Mouse (Mus musculus): ENCODE data around the gene Dhrs4. TPM values are rescaled to one million over a fixed set of nuclear protein-coding genes. Genes with fewer than 3 reads are reported as not detected.

Dhrs4 gene
- total RNA-seq, 2 experiments from 2014 or later = 37.1 to 46.0 TPM

DNA sequence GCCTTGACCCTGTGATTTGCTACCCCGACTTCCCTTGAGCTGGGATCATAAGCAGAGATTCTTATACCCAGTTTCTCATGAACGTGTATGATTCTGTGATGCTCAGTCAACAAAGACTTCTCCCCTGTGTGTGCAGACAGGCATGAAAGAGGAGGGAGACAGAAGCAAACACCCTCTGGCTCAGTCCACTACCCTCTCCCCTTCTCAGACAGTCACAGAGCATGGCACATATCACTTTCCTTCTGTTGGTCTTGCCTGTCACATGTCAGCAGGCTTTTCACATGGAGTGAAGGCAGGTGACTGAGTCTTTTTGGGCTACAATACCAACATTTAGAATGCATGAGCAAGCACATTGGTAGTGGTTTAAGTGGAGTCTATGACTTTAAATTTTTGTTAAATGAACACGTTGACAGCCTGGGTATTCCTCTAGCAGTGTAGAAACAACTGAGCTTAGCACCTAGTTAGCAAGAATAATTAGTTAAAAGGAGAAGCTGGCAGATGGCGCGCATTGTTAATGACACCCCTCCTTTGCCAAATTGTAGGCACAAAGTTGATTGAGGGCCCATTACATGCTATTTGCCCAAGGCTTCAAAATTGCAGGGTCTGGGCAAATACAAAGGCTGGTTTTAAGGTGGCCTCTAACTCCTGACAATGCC is 6.0 kb downstream of the Dhrs4 start:
- no peak for DNase-seq (ENCODE audit: low spot score)

DNA sequence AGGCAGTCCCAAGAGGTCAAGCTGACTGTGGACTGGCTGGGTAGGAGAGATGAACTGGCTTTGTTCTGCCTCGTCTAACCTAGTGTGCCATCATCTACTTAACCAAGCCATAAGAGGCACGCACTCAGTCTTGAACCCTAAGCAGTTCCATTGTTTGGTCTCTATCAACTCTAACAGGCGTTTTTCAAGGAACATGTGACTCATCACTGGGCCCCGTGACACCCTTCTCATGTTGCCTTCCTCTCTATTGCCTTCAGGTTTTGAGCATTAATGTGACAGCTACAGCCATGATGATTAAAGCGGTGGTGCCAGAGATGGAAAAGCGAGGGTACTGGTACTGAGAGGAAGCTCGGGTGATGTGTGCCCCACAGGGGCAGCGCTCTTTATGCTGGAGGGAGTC is 8.3 kb downstream of the Dhrs4 start:
- DNase-seq (ENCODE audit: low spot score) = no peak

GRCm38 (mm10) chr14:55490361-55491201 is 12.0 kb downstream of the Dhrs4 start, which contains the start of gene Carmil3:
Gene Carmil3, plus strand, starts transcription at chr14:55490651.
- peak; percentile 35 for DNase-seq (ENCODE audit: low spot score)

DNA sequence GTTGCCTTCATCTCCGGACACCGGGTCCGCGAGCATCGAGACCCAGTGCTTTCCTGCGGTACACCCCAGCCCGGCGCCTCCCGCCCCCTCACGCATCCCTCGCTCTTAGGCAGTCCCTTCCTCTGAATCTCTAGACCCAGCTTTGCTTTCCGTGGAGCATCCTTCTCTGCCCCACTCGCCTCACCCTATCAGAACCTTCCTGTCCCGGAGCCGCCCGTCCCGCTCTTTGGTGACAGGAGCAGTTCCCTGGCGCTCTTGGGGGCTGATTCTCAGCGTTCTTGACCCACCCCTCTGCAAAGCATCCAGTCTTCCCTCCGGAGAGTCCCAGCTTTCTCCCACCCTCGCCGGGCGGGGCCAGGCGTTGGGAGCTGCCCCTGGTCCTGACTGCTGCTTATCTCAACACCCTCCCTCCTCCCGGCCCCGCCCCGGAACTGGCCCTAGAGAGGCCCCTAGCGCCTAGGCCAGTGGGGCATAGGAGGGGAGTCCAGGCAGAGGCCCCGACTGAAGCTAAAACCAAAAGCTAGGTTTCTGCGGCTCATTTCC is 12.8 kb downstream of the Dhrs4 start:
- DNase-seq (ENCODE audit: low spot score) = peak; percentile 21

GRCm38 (mm10) chr14:55492103-55492502 is 13.5 kb downstream of the Dhrs4 start:
- DNase-seq (ENCODE audit: low spot score) = no peak

DNA sequence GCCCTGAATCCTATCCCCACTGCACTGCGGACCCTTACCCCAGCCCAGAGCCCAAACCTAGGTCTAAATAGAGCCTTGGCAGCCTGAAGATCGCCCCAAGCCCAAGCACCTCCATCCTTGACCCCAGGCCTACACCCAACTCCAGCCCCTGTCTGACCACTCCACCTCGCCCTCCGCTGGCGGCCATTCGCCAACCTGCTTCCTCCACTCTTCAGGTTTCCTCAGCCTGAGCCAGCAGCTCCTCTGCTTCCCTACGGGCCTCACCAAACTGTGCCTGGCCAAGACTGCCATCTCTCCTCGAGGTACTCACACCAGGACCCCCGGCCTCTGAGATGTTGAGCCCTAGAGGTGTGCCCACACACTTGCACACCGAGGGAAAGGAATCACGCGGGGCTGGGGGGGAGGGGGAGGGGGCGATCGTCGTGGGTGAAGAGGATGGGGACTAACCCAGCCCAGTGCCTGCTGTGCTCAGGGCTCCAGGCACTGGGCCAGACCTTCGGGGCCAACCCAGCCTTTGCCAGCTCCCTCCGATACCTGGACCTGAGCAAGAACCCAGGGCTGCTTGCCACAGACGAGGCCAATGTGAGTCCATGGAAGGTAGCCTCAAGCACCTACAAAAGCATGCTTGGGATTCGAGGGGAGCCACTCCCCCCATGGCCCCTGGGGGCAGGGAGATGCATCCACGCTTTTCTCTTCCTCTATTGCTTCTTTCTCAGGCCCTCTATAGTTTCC is 17.1 kb downstream of the Dhrs4 start:
- DNase-seq (ENCODE audit: low spot score) = no peak

- DNase-seq (ENCODE audit: low spot score) = no peak
These were observed 18.3 kb downstream of the Dhrs4 start for GRCm38 (mm10) chr14:55496761-55497448.

DNA sequence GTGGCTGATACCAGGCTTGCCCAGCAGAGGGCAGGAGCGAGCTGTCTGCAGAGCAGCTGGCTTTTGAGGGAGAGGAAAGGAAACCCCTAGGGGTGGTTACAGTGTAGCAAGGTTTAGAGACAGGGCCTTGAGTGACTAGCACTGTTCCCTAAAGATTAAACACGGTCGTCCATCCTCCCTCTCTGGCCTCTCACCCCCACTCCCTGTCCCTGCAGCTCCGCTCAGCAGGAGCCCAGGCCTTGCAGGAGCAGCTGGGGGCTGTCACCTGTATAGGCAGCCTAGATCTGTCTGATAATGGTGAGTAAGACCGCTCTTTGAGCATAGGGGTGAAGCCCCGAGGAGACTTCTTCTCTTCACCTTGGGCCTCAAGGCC is 18.9 kb downstream of the Dhrs4 start:
- DNase-seq (ENCODE audit: low spot score) = peak; percentile 83

GRCm38 (mm10) chr14:55505612-55506011 is 27.1 kb downstream of the Dhrs4 start:
- no peak for DNase-seq (ENCODE audit: low spot score)

- no peak for DNase-seq (ENCODE audit: low spot score)
These were observed 29.2 kb downstream of the Dhrs4 start for GRCm38 (mm10) chr14:55507801-55508200.

- no peak for DNase-seq (ENCODE audit: low spot score)
These were observed 31.0 kb downstream of the Dhrs4 start for GRCm38 (mm10) chr14:55509540-55509939.

DNA sequence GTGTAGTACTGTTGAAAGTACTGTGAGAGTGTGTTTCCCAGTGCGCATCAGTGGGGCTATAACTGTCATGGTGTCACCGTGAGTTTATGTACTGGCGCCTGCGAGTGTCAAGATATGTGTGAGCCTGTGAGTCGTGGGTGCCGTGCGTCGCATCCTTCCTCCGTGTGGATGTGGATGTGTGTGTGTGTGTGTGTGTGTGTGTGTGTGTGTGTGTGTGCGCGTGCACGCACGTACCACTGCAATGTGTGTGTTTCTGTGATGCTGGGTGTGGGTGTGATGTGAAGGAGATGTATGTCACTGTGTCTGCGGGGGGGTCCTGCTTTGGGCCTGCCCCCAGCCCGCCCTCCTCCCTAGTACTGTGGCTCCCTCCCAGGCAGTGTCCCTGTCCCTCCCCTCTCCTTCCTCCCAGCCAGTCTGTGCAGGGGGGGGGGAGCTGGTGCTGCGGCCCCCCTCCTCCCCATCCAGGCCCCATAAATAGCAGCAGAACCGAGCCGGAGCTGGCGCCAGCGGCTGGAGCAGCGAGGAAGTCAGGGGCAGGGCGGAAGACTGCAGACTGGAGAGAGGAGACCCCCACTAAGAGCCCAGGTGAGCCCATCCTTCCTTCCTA is 31.7 kb downstream of the Dhrs4 start, which contains the start of gene Cpne6:
Gene Cpne6 (plus strand): TSS at position 321 of the 607 bp plus-strand sequence.
- no peak for DNase-seq (ENCODE audit: low spot score)

DNA sequence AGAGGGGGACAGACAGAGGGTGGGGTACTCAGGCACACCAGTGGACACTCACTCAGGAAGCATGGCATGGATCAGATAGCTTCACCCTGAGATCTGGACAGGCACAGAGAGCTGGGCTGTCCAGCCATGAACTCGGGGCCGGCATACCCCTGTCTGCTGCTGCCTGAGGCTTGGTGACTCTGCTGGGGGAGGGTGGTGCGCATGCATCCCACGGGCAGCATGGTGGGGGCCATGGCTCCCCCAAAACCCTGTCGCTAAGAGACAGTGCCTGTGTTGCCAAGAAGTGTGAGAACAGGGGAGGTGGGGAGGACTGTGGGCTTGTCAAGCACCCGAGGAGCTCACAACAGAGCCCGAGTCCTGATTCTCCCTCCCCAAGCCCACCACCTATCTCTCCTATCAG is 32.5 kb downstream of the Dhrs4 start:
- no peak for DNase-seq (ENCODE audit: low spot score)

DNA sequence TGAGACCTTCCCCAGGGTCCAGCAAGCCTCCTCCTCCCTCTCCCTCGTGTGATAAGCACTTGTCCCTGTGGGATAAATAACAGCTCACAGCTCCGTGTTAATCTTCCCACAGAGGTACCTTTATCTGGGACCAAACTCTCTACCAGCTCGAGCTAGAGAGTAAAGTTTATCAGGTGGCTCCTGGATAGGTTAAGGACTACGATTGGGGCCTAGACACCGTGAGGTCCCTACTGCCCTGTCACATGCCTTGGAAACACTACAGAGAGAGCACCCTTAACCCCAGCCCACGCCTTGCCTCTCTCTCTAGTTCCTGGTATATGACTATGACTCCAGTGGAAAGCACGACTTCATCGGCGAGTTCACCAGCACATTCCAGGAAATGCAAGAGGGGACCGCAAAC is 35.4 kb downstream of the Dhrs4 start:
- DNase-seq (ENCODE audit: low spot score) = no peak

DNA sequence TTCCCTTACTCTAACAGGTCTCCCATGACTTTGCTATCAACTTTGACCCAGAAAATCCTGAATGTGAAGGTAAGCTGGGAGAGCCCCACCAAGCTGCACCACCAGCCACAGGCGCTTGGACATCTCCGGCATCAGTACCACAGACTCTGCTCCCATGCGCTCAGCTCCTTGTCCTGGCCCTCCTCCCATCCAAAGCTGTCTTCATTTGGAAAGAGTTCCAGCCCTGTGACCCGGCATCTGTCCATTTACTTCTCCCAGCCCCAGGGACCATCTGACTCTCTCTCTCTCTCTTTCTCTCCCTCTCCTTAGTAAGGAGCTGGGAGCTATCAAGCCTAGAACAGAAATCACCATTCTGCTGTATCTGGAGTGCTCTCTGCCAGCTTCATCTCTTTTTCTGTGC is 37.3 kb downstream of the Dhrs4 start:
- DNase-seq (ENCODE audit: low spot score) = no peak

DNA sequence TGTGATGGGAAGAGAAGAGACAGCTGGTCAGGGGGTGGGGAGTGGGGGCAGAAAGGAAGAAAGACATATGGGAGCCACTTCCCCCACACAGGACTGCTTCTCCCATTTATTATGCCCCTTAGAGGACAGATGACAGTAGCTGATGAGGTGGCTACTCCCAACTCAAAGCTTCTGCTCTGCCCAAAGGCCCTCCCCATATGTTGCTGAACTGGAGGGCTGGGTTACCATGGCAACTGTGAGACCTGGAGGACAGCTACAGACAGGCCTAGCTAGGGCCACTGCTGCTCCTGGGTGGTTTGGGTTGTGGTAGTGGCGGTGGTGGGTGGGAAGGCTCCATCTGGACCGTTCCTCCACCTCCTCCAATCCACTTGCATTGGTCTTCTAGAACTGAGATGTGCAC is 40.3 kb downstream of the Dhrs4 start:
- DNase-seq (ENCODE audit: low spot score) = no peak

DNA sequence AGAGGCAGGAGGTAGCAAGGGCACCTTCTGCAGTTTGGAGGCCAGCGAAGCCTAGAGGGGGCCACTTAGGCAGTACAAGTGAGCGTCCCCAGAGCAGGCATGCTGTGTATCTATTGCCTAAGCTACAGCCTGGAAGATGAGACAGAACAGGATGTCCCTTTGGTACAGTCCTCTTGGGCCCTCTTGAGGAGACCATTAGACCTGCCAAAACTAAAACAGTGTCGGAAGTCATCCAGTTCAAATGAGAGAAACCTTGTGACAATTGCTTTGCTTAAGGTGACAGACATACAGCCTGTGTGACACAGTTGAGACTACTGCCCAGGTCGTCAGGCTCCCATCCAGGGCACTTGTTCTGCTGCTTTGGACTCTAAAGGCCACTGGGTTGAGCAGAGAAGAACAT is 41.0 kb downstream of the Dhrs4 start:
- DNase-seq (ENCODE audit: low spot score) = no peak

- DNase-seq (ENCODE audit: low spot score) = no peak
These were observed 42.1 kb downstream of the Dhrs4 start for GRCm38 (mm10) chr14:55520451-55521361.

DNA sequence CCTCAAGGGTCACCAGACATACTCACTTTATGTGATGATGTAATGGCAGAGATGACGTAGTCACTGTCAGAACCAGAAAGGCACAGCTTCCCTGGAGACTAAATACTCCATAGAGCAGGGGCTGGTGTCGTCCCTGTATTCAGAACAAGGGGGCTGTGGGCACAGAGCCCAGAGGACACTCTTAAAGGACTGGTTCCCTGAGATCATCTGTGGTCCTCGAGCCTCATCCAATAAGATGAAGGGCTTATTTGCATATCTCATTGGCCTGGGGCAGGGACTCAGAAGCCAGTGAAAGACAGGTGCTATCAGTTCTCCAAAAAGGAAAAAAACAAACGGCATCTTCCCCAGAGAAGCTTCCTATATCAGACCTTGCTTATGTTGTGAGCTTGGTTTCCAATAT is 45.5 kb downstream of the Dhrs4 start:
- DNase-seq (ENCODE audit: low spot score) = no peak

GRCm38 (mm10) chr14:55524785-55525184 is 46.2 kb downstream of the Dhrs4 start, which contains the start of gene Nrl:
Gene Nrl, minus strand, starts transcription at chr14:55524981.
- DNase-seq (ENCODE audit: low spot score) = no peak
